Mouse (Mus musculus) left cerebral cortex, postnatal 4 days (tissue): ENCODE data around the gene Peg3. TPM values are rescaled to one million over a fixed set of nuclear protein-coding genes. Genes with fewer than 3 reads are reported as not detected.
"Not testable (repeated sequence)": the region's sequence is repeated elsewhere in the genome, so short reads cannot be mapped to it uniquely, and the experiment has no call there.

Experiments
- DNase-seq: peaks from one replicate; pipeline ENCODE4 v3.0.0-alpha.2; 2022
- intact Hi-C: fragments of 180-260 bp; cut with DNase I; formaldehyde crosslinking; loops from one replicate; pipeline ENCODE4 v1.15.1; 2025
- total RNA-seq, 2 experiments: library from RNA; stranded (reverse); gene quantifications; 2 replicates each; pipeline ENCODE4 v1.2.3; 2021

Gene Peg3
- total RNA-seq = 100 to 1,000 TPM in 1 of 2 experiments, 10 to 100 TPM in 1; 94.3 to 117 TPM

DNA sequence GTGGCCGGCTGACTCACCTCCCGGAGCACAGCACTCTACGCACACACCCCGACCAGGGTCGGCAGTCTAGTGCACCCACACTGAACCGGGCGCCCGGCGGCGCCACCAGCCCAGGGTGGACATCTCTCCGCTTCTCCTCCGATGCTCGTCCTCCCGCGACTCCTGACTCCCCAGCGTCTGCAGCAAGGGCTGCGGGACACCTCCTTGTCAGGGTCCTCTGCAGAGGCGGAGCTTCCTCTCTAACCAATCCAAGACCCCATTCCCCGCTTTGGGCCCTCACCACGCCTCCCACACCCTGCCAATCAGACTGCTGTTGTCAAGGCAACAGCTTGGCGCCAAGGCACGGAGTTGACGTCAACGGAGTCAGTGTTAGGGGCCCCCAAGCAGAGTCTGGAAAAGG lies at the start of gene Peg3, which contains the start of gene Usp29:
Peg3 (minus strand) TSS at position 191 of the 400 bp plus-strand sequence.
Usp29 (plus strand) TSS at position 338 of the 400 bp plus-strand sequence.
- intact Hi-C loops = loop anchor here (5.0 kb wide), 1 partner anchor 187 kb away; no protein-coding TSS in a partner anchor

DNA sequence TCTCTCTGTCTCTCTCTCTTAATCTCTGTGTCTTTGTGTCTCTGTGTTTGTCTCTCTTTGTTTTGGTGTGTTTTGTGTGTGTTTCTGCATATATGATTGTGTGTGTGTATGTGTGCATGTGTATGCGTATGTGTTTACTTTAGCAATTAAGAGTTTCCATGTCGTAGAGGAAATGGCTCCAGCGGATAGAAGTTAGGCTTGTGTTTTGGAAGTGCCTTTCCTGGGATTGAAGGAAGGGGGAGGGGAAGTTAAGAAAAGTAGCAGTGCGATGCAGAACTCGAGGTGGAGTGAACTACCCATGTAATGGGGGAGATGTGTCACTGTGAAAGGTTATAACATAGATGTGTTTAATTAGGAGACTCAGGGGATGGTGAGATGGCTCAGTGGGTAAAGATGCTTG lies 48.9 kb upstream of the Peg3 start:
- intact Hi-C loops = no loop called here
- no peak for DNase-seq

More for the DNA sequence above, at the start of gene Peg3, which contains the start of gene Usp29:
- DNase-seq = peak; percentile 92

DNA sequence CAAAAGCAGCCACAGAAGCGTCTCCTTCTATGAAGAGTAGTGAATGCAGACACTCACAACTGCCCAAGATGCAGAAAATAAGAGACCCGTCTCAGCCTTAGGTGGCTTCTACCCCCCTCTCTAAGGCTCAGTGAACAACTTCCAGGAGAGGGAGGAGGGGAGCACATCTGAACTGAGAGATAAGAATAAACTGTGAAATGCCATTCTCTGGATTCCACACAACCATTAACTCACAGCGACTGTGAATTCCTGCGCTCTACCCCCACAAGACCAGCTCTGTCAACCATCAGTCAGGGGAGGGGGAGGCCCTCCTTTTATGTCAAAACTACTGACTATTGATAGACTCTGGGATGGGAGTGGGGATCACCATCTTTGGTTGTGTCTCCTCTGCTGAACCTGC lies 47.5 kb upstream of the Peg3 start:
- no peak for DNase-seq
- intact Hi-C loops = no loop called here

DNA sequence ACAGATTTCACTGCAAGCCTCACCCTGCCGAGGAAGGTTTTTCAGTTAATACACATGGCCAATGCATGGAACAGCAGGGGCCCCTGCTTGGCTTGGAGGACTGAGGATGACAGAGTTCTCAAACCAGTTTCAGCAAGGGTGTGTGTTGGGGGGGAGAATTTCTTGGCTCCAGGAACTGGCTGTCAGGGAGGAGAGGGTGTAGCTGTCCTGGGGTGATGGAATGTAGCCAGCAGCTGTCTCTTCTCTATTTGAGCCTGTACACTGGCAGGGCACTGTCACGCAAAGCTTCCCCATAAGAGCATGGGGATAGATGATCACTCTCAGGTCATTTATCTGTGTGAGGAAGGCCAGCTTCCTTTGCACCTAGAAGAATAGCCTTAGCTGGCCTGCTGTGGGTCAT lies 46.9 kb upstream of the Peg3 start:
- peak; percentile 78 for DNase-seq
- intact Hi-C loops = no loop called here

DNA sequence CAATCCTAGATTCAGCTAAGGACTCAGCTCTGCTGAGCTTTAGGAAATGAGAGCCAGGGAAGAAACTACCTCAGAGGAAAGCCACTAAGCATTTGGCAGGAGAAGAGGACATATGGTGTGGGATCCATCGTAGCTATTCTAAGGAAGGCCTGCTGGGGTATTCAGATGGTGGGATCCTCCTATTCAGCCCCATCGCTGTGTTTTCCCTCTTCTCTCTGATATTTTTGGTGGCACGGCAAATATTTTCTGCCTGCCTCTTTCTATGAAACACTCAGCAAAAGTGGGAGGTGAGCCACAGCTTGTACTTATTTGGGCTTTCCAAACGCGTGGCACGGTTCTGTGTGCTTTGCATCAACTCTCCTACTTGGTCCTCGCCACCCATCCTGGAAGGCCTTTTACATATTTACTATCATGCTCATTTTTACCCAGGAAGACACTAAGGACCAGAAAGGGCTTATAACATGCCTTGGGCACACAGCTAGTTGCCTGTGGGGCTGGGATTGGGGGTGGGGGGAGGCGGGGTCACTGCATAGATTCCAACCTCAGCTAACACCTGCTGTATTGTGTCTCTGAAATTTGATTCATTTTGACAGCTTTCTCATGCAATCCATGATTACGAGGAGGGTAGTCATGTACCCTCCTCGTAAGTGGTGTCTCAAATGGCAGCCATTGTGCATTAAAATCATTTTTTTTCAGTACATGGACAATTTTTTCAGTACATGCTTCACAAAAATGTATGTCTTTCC lies 46.3 kb upstream of the Peg3 start:
- intact Hi-C loops = no loop called here
- peak; percentile 41 for DNase-seq

DNA sequence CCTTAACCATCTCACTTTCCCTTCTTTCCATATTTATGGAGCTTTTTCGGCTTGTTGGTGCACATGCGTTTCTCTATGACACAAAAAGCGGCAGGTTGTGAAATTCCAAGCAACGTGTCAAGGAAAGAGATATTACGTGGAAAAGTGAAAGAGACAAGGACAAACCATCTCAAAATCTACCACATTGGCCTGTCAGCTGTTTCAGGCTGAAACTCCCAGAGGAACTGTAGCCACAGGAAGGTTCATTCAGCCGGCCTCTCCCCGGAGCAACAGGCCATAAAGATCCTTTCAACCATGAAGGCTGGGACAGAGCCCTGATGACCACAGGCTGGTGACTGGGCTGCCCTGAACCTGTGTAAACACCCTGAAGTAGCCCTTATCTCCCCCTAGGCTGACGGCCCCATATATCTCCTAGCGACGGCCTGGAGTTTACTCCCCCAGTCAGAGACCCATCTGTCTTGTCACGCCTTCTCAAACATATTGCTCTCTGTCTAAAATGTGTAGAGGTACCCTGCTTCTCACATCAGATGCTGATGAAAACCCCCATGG lies 43.7 kb upstream of the Peg3 start:
- intact Hi-C loops, DNase-seq: not testable (repeated sequence)

DNA sequence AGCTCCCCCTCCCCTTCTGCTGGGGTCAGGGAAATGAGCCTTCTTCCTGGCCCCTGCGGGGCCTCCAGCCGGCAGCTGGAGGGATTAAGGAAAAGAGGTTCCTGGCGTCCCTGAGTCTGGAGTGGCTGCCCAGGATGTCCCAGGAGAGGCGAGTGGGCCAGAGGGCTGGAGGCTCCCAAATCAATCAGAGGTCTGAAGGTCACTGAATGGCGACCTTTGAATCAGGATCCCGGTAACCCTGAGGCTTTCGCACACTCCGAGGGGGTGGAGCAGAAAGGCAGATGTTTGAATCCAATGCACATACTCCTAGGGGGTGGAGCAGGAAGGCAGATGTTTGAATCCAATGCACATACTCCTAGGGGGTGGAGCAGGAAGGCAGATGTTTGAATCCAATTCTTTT lies 40.1 kb upstream of the Peg3 start:
- intact Hi-C loops = no loop called here
- peak; percentile 10 for DNase-seq

DNA sequence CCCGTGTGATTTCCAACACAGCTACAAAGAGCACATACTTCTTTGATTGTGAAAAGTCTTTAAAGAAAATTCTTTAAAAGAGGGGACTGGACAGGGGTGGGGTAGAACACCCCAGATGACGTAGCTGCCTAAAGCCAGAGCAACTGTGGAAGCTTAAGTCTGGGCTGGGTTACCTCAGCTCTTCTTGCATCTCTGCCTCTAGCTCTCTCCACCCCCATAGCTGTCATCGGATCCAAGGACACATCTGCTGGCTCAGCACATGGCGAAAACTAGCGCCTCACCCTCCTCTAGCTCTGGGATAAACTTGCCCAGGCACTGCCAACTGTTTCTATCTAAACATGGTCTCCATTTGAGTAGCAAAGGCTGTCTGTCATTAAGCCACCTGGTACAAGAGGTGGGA lies 35.0 kb upstream of the Peg3 start:
- no peak for DNase-seq
- intact Hi-C loops = no loop called here

DNA sequence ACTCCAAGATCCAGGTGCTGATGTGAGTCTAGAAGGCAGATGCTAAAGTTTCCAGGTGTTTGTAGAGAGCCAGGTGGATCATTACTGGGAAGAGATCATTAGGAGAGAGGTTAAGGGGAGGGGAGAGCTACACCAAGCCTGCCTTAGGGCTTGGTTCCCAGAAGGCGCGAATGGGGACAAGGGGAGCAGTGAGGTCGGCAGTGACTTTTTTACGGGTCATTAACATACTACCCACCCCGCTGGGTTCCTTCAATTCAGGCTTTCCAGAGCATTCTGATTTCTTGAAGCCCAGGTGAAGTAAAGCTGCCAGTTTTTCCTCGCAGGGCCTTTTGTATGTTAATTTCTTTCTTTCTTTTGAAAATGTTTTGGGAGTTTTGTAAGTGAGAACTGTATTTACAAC lies 29.9 kb upstream of the Peg3 start:
- intact Hi-C loops = no loop called here

DNA sequence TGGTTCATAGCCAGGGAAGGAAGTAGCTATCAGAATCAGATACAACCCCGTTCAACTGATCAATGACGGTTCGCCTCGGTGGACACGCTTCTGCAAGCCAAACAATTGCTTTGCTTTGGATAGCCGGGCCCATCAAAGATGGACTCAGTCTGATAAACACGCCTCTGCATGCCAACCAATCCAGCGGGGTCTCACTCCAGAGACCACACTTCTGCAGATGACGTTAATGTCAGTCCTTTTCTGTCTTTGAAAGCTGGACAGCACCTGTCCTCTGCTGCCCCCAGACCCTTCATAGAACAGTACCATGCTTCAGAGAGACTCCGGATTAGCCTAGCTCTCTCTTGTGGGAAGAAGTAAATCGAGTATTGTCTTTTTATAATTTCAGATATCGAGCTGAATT lies 29.5 kb upstream of the Peg3 start:
- no peak for DNase-seq
- intact Hi-C loops = loop anchor here (10.0 kb wide), 1 partner anchor 55 kb away; no protein-coding TSS in a partner anchor

More for the DNA sequence above, 29.9 kb upstream of the Peg3 start:
- no peak for DNase-seq

DNA sequence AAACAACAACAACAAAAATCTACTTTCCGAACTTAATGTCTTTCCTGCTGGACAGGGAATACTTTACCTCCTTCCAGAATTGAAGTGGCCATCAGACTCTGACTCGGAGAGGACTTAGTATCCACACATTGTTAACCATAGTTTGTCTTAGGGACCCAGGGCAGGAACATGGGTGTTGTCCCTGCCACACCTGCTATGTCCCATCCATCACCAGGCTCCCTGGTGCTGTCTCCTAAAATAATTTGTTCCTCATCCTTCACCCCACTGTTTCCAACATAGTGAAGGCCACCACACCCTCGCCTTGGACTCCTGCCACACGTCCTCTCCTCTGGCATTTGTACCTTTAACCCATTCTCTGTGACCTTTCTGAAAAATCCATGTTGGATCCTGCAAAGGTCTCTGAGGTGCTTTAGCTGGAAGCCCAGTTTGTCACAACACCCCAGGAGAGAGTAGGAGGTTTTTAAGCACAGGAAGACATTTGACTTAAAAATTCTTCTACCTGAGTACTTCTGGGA lies 26.6 kb upstream of the Peg3 start:
- no peak for DNase-seq
- intact Hi-C loops = loop anchor here (10.0 kb wide), 1 partner anchor 58 kb away; no protein-coding TSS in a partner anchor

DNA sequence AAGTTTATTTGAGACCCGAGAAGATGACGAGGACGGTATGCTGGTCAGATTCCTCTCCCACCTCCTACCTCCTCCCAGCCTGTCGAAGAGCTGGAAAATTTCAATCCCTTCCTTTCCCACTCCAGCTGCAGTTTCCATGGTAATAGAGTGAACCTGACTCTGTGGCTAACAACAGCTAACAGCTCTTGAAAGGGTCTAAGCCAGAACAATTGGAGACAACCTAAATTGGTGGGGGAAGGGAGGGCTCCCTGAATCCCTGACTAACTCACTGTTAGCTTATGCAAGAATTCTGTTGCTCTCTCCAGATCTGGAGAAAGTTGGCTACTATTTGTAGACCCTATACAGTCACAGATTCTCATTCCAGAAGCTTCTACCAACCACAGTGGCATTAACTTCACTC lies 23.2 kb upstream of the Peg3 start:
- DNase-seq = no peak
- intact Hi-C loops = loop anchor here (10.0 kb wide), 1 partner anchor 61 kb away; no protein-coding TSS in a partner anchor

DNA sequence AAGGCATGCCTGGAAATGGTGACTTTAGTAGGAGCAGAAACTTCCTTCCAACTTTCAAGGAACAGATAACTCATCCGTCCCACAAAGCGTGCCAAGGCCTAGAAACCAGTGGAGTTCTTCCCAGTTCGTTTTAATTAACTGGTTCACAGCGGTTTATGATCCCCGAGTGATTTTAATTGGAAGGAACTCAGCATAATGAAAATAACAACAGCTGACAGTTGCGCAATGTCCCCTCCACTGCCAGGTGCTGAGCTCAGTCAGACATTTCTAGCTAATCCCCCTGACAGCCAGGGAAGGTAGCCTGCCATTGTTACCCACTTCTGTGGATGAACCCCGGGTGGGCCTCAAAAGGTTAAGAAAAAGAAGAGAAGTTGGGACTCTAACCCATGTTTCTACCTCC lies 19.0 kb upstream of the Peg3 start:
- DNase-seq = peak; percentile 24
- intact Hi-C loops = no loop called here

DNA sequence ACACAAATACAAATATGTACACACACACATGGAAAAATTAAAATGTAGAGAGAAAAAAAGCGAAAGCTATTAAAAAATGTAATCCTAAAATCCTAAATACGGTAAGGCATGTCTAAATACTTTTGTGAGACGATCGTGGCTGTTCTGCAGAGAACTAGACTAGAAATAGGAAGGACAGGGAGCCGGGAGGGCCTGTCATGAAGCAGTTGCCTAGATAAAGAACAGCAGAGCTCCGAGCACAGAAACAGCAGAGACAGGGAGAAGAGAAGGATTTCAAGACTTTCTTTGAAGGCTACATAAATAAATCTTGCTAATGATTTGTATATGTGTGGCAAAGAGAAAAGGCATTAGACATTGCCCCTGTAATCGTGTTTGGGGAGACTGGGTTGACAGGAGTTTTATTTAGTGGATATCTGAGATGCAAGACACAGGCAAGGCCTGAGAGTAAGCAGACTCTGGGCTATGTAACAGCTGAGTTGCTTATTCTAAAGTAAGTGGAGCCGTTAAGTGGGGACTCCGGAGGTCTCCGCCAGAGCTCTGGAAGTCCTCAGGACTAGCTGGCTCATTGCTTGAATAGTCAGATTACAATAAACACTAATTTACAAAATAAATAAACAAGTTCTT lies 14.2 kb upstream of the Peg3 start:
- no peak for DNase-seq
- intact Hi-C loops = no loop called here

DNA sequence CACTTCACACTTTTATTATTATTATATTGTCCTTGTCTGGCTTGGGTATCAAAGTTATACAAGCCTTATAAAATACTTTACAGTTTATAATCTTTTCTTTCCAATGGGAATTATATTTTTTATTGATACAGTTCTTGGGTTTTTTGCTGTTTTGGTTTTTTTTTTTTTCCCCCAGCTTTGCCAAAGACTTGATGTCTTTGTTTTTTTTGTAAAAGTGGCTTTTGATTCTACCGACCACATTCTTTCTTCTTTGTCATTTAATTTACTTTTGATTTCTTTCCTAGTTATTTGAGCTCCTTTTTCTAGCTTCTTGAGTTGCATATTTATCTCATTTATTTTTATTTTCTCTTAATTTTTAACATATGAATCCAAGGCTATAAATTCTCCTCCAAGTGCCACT lies 5.8 kb upstream of the Peg3 start:
- no peak for DNase-seq
- intact Hi-C loops = no loop called here

DNA sequence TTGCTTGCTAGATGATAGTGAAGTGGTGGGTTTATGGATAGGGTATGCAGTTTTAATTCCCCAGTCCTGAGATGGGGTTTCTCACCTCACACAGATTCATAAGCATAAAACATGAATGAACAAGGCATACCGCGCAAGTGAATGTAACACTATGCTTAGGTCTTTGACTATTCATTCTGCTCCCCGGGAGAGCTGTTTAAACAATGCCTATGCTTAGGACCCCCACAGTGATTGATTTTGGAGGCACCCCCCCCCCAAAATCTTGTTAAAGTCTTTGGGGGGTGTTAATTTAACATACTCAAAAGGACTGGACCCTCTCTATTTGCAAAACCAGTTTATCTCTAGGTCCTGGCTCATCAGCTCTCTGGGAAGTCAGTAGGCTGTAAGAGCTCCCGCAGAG lies 1.7 kb upstream of the Peg3 start:
- no peak for DNase-seq
- intact Hi-C loops = loop anchor here (5.0 kb wide), 1 partner anchor 185 kb away; no protein-coding TSS in a partner anchor

DNA sequence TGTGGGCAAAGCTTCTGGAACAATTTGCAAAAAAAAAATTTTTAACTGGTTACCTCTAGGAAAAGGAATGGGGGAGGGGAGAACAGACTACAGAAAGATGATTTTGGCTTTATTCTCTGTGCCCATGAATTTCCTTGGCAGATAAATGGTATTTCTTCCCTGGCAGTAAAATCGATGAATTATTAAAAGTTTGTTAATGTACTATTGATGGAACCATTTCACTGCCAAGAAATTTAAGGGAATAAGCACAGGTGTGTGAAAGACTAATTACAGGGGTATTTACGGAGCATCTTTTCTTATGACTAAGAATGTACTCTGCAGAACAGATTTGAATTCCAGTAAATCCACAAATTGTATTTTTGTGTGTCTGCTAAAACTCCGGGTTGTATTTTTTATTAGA lies 1.1 kb upstream of the Peg3 start:
- DNase-seq = no peak
- intact Hi-C loops = loop anchor here (5.0 kb wide), 1 partner anchor 186 kb away; no protein-coding TSS in a partner anchor

DNA sequence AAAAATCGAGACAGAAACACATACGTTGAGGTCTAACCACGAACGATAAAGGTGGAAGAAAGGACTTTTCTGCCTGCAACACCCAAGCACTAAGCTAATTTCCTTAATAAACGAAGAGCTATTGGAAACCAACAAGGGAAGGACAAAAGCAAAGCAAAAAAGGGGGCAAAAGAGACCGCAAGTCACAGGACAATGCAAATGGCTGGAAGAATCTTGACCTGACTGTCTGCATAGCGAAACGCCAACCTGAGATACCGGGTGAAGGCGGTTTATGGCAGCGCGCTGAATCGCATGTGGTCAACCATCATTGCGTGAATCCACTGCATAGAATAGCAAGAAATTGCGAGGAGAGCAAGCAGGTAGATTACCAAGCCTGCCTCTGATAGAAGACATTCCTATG lies 570 bp upstream of the Peg3 start:
- DNase-seq = peak; percentile 29
- intact Hi-C loops = loop anchor here (5.0 kb wide), 1 partner anchor 186 kb away; no protein-coding TSS in a partner anchor

DNA sequence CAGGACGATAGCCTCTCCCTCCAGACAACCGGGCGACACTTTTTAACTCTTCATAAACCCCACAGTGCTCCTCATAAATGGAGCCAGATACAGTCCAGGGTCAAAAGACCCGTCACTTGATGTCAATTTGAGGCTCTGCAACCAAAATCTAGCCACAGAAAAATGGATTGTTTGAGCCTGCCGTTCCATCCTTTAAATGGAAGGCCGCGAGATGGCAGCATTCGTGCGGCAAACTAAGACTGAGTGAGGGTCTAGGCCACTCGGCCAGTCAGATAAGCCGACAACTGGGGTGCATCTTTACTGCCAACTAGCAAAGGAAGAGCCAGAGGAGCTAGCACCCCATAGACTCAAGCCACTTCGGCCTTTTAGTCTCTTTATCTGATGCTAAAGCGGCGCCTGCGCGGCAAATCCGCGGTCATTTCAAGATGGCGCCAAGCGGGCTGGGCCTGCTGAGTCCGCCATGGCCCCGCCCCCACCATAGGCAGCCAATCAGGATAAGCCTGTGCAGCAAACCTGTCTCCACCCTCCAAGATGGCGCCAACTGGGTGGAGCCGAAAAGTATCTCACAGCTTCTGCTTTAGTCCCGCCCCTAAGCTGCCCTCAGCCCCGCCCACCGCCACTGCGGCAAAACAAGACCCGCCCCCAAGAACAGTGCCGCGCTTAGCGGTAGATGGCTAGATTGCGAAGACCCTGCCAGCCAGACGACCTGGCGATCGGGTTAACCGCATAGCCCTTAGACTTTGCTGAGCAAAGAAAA lies 992 bp downstream of the Peg3 start:
- peak; percentile 98 for DNase-seq
- intact Hi-C loops = no loop called here

DNA sequence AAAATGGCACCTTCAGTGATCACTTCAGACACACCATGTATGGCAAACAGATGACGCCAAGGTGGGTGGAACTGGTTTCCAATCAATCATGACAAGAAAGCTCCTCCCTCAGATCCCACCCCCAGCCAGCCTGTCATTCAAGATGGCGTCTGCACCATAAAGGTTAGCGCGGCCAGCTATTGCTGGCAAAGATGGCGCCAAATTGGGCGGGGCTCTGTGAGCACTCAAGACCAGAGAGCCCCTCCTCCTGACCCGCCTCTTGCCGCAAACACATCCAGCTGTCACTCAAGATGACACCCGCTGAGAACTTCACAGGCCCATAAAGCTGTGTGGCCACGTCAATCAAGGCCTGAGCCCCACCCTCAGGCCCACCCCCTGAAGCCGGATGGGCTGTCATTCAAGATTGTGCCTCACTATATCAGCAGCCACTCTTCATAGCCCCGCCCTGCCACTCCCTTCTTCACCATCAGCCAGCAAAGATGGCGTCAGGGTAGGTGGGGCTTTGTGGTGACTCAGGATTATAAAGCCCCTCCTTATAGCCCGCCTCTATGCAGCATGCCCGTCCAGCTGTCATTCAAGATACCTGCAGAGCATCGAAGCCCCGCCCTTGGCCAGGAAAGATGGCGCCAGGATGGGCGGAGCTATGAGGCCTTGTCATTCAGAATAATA lies 1.8 kb downstream of the Peg3 start:
- DNase-seq = peak; percentile 96
- intact Hi-C loops = no loop called here
